Mouse (Mus musculus): ENCODE data around the gene Tshz2.

Gene Tshz2

DNA sequence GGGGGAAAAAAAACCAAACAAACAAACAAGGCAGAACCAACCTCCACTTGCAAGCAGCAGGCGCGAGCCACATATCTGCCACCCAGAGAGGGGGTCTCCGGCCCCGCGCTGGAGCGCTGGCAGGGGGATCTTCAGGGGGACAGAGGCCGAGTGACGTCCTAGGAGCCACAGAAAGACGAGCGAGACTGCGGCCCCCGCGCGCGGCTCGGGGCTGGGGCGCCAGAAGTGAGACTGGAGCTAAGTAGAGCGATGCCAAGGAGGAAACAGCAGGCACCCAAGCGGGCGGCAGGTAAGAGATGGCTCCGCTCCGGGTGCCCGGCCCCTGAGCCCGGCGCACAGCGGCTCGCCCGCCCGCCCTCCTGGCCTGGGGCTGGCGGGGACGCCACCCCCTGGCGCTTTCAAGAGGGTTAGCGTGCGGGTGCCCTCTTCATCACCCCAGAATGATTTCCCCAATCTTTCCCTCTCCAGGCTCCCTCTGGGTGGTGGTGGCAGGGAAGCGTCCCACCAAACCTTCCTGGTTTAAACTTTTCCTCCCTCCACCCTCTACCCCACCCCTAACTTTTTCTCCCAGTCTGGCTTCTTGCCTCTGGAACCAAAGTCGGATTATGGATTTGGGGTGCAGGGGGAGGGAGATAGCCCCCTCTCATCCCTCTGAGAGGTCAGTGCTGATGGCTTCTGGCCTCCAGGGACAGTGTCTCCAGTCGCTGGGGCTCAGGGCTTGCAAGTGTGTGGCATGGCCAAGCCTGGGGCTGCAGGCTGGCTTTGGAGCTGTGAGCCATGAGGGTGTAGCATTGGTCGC is 877 bp downstream of the Tshz2 start:
- no peak for DNase-seq (ENCODE audit: low spot score in 2 of 2)

DNA sequence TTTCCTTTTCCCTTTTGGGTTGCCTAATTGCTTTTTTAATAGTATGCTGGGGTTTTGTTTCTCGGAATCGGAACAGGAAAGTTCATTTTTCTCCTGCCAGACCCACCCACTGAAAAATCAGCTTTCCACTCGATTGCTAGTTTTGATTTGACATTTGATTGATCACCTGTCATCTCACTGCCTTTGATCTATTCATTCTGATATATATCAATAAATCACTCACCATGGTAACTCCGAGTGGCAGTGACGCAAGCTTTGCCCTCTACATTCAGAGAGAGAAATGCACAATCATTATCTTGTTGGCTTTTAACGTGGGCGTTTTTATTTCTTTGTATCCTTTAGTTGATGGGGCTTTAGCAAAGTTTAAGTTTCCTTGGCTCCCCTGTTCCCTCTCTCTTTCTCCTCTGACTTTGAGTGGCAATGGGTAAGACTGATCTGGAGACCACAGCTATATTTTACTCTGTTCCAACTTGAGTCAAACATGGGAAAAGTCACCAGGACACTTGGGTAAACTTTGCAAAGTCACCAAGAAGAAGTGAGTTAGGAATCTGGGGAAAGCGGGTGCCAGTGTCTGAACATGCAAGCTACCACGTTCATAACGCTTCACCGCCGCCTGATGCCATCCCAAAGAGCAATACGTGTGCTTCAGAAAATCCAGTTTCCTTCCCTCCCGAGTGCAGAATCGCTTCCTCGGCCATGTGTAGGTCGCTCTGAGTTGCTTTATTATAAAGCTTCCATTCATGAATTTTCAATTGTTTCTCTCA is 2.0 kb downstream of the Tshz2 start:
- no peak for DNase-seq (ENCODE audit: low spot score in 2 of 2)

DNA sequence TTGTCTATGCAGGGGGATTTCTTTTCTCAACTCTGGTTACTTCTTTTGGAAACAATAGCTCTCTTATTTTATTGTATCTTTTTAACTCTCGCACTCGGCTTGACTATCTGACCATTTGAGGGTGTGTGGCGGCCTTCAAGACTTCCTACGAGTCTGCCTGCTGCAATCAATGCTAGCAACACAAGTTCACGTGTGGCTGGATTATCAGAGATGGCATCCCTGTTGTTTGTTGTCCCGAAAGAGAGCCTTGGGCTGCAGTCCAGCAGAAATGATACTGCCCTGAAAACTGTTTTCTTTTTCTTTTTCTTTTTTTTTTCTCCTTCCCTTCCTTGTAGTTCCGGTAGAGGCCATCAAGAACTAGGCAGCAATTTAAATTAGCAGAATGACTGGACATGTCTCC is 2.6 kb downstream of the Tshz2 start:
- DNase-seq (ENCODE audit: low spot score in 2 of 2) = no peak

DNA sequence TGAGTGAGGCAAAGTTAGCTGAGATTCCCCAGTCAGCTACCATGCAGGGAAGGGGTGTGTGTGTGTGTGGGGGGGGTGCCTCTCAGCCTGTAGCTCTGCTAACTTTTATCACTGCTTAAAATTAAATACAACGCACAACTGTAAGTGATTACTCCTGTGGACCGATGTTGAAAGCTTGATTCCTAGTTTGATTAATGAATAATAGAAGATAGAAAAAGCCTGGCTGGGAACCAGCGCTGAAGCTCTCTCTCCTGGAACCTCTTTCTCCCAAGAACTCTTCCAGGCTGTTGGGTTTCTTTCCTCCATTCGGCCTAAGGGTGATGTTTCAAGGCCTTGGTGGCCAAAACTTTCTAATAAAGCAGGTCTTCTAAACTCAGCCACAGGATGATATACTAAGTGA is 3.6 kb downstream of the Tshz2 start:
- DNase-seq (ENCODE audit: low spot score in 2 of 2) = no peak

DNA sequence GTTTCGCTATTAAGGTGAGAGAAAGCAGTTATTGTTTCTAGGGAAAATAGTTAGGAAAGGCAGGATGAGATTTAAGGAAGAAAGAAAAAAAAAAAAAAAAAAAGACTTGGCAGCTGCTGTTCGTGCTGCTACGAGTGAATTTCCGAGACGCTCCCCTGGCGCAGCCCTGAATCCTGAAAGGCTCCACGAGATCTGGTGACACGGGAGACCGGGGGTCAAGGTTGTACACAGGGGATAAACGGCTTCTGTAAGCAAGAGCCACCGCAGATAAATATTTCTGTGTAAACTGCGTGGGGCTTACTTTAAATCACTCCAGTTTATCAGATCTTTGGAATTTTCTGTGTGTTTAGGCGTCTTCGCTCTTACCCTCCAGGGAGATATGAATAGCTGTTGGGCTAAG is 8.7 kb downstream of the Tshz2 start:
- no peak for DNase-seq (ENCODE audit: low spot score in 2 of 2)

DNA sequence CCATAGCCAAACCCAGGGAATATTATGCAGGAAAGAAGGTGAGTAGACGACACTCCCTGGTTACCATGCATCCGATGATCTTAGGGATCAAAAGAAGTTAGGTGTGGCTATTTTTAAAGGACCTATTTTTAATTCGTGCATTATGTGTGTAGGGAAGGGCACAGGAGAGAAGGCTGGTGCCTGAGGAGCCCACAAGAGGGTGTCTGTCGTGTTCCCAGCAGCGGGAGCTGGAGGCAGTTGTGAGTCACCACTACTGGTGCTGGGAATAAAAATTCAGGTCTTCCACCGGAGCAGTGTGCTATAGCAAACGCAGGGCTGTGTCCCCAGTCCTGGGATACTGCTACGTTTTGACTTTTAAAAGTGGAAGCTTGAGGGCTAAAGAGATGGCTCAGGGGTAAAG is 9.6 kb downstream of the Tshz2 start:
- DNase-seq (ENCODE audit: low spot score in 2 of 2) = no peak

DNA sequence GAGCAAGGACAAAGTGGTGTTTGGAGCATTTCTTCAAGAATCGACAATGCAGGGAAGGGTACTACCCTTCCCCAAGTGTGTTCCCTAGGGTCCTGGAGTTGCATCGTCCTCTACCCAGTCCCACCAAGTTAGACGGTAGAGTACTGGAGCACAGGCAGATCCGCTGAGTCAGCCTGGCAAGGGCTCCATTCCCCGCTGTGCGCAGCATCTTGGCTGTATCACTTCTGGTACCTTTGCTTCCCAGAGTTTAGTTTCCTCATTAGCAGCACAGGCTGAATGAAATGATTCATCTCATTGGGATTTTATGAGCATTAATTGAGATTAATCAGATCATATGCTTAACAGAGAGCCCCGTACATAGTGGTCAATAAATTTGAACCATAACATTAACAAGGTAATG is 14.3 kb downstream of the Tshz2 start:
- no peak for DNase-seq (ENCODE audit: low spot score in 2 of 2)

DNA sequence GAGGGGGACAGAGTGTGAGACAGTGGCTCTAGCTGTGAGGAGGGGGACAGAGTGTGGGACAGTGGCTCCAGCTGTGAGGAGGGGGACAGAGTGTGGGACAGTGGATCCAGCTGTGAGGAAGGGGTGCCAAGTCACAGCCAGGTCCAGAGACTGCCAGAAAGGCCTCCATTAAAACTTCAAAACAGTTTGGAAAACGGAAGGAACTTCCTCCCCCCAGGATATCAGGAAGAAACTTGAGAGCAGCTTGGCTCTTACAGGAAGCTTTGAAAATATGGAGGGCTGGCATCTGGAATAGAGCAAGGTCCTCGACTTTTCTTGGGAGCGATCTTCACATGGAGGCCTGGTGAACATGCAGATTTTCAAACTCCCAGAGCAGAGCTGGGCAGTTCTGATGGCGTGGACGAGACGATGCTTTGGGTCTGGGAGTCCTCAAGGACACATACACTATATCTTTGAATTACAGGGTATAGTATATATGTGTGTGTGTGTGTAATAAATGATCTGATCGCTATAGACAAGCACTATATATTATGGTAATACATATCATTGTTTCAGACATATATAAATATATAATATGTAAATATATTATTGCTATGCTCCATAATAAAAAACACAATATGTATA is 16.6 kb downstream of the Tshz2 start:
- no peak for DNase-seq (ENCODE audit: low spot score in 2 of 2)

DNA sequence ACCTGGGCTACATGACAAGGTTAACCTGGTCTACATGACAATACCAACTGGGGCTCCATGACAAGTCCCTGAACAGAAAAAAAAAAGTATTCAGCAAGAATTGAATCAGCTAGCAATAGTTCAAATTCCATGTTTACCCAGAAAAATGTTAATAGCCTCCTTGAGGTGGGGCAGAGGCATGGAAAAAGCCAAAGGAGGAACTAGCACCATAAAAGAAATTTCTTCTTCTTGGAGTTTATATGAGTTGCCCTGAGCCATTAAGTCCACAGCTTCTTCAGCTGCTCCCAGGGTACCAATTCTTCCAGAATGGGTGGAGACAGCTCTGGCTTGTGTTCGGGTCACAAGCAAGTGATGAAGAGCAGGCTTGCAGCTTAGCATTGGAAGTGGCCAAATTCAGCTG is 20.5 kb downstream of the Tshz2 start:
- no peak for DNase-seq (ENCODE audit: low spot score in 2 of 2)

DNA sequence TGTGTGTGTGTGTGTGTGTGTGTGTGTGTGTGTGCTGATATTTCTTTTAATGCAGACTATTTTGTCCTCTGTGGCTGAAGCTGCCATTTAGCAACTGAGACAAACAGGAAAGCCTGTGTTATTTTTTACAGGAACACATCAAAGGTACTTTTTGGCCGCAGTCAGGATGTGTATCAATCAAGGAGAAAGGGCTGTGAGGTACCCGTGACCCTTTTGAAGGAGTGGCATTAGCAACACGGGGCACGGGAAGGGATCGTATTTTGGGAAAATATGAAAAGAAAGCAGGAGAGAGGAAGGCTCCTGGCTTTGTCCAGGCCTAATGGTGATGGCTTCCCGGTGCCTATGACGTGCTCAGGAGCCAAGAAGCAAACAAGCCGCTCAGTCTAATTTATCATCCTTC is 31.0 kb downstream of the Tshz2 start:
- DNase-seq (ENCODE audit: low spot score in 2 of 2) = no peak

DNA sequence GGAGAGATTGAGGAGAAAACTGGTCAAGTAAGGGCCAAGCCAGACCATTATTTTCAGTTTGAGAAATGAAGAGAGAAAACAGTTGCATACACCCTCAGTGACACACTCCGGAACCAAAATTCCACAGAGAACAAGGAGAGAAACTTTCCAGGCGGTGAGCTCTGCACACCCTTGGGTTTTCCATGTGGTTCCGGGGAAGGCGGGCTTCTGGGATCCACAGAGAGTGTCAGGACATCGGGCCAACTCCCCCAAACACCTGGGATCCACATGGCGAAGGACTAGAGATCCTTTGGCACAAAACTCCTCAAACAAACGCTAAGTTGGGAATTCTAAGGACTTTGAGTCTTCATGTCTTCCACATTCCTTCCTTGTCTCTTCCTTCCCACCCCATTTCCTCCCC is 38.5 kb downstream of the Tshz2 start:
- DNase-seq (ENCODE audit: low spot score in 2 of 2) = no peak

DNA sequence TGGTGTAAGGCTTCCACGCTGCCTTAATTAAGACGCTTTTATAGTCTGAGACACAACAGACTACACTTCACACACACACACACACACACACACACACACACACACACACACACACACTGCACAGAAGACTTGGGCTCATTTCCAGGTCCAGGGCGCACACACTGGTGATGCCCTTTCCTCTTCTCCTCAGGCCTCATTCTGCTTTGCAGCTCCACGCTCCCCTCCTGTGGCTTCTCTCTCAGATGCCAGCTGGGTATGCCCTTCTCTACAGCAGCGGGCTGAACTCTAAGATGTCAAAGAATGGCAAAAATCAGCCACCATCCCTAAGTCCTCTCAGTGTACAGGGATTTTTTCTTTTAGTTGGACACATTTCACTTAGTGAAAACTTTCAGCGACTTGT is 41.0 kb downstream of the Tshz2 start:
- no peak for DNase-seq (ENCODE audit: low spot score in 2 of 2)

DNA sequence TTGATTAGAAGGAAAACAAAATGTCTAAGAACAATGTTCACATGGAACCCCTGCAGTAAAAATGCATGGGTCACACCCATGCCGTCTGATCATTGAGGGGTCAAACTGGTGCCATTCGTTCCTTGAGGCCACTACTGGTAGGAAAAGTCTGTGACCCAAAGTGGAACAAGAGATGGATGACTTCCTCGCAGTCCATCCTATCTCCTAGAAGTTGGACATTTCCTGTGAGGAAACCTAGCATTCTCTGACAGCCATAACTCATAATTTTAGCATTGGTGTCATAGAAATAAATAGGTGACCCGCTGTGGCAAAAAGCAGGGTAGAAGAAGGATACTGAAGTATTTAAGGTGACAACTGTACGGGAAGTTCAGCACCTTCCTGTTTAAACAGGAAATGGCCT is 41.4 kb downstream of the Tshz2 start:
- DNase-seq (ENCODE audit: low spot score in 2 of 2) = no peak

DNA sequence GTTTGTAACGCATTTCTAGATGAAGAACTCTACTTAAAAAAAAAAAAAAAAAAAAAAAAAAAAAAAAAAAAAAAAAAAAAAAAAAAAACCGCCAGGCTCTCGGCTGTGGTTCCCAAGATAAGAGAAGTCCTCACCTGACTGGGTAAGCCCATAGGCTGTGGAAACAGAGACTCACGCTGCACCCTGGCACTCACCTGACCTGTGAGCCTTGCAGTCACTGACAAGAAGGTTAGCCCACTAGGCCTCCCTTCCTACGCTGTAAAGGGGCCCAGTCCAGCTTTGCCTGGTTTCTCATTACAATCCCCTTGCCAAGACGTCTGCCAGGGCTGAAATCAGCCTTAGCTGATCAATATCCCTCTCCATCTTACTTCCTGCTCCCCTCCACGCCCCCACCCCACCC is 46.5 kb downstream of the Tshz2 start:
- no peak for DNase-seq (ENCODE audit: low spot score in 2 of 2)

DNA sequence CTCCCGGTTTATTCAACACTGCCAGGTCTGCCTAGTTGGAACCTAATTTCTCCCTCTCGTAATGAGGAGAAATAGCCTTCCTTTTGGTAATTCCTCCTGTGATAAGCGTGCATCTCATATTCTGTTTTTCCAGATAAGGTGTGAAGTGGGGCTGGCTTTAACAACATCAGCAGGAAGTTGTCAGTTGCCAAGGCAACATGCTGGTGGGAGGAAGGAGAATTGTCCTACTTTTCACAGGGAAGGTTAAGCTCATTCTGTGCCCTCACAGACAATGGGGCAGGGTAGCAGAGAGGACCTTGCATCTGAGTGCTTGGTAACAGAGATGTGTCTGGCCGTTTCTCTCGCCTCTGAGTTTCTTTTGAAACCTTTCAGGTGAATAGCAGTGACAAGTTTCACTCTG is 47.1 kb downstream of the Tshz2 start:
- DNase-seq (ENCODE audit: low spot score in 2 of 2) = no peak

DNA sequence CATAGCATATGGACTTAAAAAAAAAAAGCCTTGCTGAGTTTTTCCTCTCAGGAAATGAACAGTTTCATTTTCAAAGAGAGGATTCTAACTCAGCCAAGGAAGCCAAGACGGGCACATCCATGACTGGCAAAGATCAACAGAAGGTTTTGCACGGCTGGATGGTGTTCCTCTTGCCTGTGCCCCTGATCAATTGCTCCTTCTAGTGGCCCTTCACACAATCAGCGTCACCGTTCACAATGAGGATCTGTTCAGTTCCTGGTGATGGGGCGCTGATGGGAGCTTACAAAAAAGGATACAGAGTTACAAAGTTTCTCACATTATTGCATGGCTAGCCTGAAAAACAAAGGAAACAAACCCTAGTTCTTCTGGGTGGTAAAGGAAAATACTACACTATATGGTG is 52.4 kb downstream of the Tshz2 start:
- DNase-seq (ENCODE audit: low spot score in 2 of 2) = no peak

DNA sequence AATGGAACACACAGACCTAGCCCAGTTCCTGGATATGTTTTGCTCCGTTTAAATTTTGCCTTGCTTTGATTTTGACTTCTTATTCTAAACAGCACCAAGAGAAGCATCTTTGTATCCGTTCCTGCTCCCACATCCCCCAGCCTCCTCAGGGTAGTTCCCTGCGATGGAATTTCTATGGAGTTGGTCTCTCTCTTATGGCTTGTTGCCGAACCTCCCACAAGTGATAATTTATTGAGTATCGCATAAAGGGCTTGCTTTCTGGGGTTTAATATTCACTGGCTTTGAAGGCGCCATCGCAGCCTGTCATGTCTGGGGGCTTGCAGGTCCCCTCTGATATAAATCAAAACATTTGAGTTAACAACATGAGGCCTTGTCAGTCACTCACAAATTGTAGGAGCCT is 52.9 kb downstream of the Tshz2 start:
- no peak for DNase-seq (ENCODE audit: low spot score in 2 of 2)

DNA sequence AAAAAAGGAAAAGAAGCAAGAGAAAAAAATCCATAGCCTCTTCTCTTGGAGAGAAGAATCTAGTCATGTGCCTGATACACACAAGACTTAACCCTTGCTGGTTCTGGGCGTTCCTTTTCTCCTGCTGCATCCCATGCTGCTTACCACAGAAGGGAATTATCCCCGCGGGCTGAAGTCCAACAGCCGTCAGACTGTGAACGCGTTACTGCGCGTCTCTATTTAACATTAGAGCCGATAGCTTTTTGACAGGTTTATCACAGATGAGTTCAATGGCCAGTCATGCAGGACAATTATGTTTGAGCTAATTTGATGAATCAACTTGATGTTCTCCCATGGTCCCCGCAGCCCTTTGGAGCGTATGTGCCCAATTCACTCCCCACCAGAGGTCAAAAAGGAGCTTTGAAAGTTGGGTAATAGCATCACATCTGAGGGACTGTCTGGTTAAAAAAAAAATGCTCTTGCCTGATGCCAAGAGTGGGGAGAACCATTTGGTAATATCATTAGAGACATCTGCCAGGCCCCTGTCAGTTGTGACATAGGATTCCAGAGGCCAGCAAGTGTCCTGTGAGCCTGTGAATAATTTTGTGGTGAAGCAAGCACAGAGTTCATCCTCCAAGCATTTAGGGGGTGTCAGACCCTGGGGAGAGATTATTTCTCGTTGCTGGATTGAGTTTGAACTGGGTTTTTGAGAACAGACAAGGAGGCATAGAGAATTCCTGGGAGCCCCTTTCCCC is 54.1 kb downstream of the Tshz2 start:
- no peak for DNase-seq (ENCODE audit: low spot score in 2 of 2)

DNA sequence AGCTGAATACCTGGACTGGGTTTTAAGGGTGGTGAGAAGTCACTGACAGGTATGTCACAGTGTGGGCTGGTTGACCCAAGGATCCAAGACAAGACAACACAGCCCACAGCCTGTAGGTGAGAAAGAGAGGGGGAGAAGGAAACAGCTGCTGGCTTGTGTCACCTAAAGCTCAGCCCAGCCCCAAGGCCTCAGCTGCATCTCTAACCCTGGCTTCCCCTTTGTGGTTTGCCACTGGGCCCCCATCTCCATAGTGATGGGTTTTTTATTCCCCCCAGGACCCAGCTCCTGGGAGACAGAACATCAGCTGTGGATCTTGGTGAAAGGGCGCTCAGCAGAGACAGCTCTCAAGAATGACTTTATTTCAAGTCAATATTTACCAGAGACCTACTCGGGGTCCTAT is 57.2 kb downstream of the Tshz2 start:
- no peak for DNase-seq (ENCODE audit: low spot score in 2 of 2)

DNA sequence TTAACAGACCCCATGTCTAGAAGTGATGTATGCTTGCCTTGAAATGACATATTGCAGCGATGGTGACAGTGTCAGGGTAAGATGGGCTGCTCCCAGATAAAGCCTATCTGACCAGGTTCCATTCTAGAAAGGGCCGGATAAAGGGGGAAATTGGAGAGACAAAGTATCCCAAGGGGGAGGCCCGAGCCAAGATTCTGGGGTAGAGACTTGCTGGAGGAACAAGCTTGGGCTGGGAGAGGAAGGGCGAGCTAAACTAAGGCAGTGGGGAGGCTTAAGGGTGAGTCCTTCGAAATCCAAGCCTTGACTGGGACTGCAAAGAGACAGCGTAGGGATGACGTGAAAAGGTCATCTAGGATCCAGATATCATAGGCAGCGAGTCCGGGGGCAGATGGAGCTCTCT is 61.7 kb downstream of the Tshz2 start:
- no peak for DNase-seq (ENCODE audit: low spot score in 2 of 2)

DNA sequence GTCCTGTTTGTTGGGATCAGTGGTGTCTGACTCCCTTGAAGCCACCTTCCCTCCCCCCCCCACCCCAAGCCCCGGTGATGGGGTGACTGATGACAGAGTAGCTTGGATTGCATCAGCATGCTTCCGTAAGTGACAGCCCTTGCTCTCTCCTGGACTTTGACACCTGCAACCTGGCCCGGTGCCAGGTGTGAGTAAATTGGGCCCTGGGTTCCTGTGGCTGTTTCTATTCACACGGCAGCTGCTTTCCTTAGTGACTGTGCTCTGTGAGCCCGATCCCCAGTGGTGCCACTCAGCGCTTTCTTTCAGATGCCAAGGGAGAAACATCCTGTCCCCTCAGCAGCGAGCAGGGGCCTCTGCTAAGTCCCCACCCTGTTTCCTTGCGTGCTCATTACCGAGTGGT is 62.2 kb downstream of the Tshz2 start:
- no peak for DNase-seq (ENCODE audit: low spot score in 2 of 2)

DNA sequence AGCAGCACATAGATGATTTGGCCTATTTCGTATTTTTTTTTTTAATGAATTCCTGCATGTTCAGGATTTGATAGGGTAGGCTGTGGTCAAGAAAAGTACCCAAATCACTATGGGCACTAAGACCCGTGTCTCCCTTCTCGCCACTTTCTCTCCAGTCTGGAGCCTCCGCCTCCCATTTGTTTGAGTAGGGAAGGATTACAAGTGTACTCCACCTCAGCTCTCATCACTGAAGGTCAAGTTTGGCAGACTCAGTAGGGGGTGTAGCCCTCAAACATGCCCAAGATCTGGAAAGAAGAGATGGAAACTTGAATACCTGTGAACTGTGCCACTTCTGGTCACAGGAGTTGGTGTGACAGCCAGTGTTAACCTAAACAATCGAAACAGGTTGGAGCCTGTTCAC is 66.3 kb downstream of the Tshz2 start:
- DNase-seq (ENCODE audit: low spot score in 2 of 2) = no peak

All from spleen, postnatal 36 days (tissue).